8 mouse cellular contexts compared by ENCODE assay signal in genomic region chr16:50363443-50364188, GRCm38 (mm10).
A peak's percentile ranks its signal among the peaks of the same experiment; 100 is the strongest.
DNase-seq lines count a peak whose midpoint lies in the region; ATAC-seq lines count a peak whose summit lies in the region.

No protein-coding gene starts in this region.

- H3K4me3 ChIP-seq in erythroblast, embryonic 14.5 days (replicated peaks): peak overlapping the region; percentile 39
- peak overlapping the region; percentile 35 for H3K4me3 ChIP-seq in forebrain, embryonic 16.5 days (replicated peaks; ENCODE audit: low read length)
- H3K4me3 ChIP-seq in midbrain, embryonic 14.5 days (replicated peaks; ENCODE audit: low read depth, low read length): peak overlapping the region; percentile 36

- peaks cover 7% of the 10 kb centered on the region for H3K4me1 ChIP-seq in erythroblast, embryonic 14.5 days (ENCODE audit: control insufficient read depth)
- peaks cover 9% of the 10 kb centered on the region; the same call in 1 of the 2 replicates for H3K4me1 ChIP-seq in forebrain, embryonic 16.5 days (replicated peaks; ENCODE audit: control insufficient read depth, insufficient read depth, low read length)
- H3K4me1 ChIP-seq in midbrain, embryonic 14.5 days (ENCODE audit: control insufficient read depth, insufficient read depth, low read length): peaks cover 8% of the 10 kb centered on the region

- intact Hi-C loops in left cerebral cortex, postnatal 25 days (cut with DNase I): no loop called here

- 23% methylated on average over 17 of the region's 17 CpGs for WGBS in forebrain, embryonic 16.5 days
- WGBS in midbrain, embryonic 14.5 days: 56% methylated on average over 17 of the region's 17 CpGs

- peak overlapping the region; percentile 46 for H3K27ac ChIP-seq in forebrain, embryonic 16.5 days (ENCODE audit: low read length)
- peak overlapping the region; percentile 78 for H3K27ac ChIP-seq in midbrain, embryonic 14.5 days (replicated peaks; ENCODE audit: low read depth, low read length)

- peak; percentile 6 for DNase-seq in ZHBTc4 (ENCODE audit: low read depth, low spot score)
- peak; percentile 16 to 33 for DNase-seq in kidney, postnatal 36 days
- DNase-seq in midbrain, embryonic 14.5 days: peak; percentile 11
- no peak for DNase-seq in left cerebral cortex, postnatal 25 days (ENCODE audit: low spot score in 2 of 2)
- no peak for DNase-seq in spleen, adult 18-20 months

- H3K27me3 ChIP-seq in erythroblast, embryonic 14.5 days (ENCODE audit: control insufficient read depth): no peaks in the 10 kb centered on the region
- no peaks in the 10 kb centered on the region for H3K27me3 ChIP-seq in forebrain, embryonic 16.5 days (replicated peaks; ENCODE audit: control insufficient read depth, insufficient read depth, low read length)
- no peaks in the 10 kb centered on the region for H3K27me3 ChIP-seq in midbrain, embryonic 14.5 days (ENCODE audit: control insufficient read depth, insufficient read depth, low read length)

- H3K9ac ChIP-seq in forebrain, embryonic 16.5 days (replicated peaks; ENCODE audit: low read depth, low read length): peak overlapping the region; percentile 36
- H3K9ac ChIP-seq in midbrain, embryonic 14.5 days (replicated peaks; ENCODE audit: low read length): peak overlapping the region; percentile 42; the same call in 1 of the 2 replicates

- no peaks in the 10 kb centered on the region for H3K9me3 ChIP-seq in erythroblast, embryonic 14.5 days (ENCODE audit: control insufficient read depth, low read length)
- no peaks in the 10 kb centered on the region for H3K9me3 ChIP-seq in forebrain, embryonic 16.5 days (ENCODE audit: control insufficient read depth, low read length)
- no peaks in the 10 kb centered on the region for H3K9me3 ChIP-seq in midbrain, embryonic 14.5 days (ENCODE audit: control insufficient read depth, low read length)

- H3K36me3 ChIP-seq in erythroblast, embryonic 14.5 days (ENCODE audit: control insufficient read depth): no peaks in the 10 kb centered on the region
- no peaks in the 10 kb centered on the region for H3K36me3 ChIP-seq in forebrain, embryonic 16.5 days (ENCODE audit: control insufficient read depth, insufficient read depth)
- H3K36me3 ChIP-seq in midbrain, embryonic 14.5 days (ENCODE audit: control insufficient read depth, insufficient read depth, low read length): no peaks in the 10 kb centered on the region

- H3K4me2 ChIP-seq in forebrain, embryonic 16.5 days (ENCODE audit: low read length): peak overlapping the region; percentile 52
- peak overlapping the region; percentile 53 for H3K4me2 ChIP-seq in midbrain, embryonic 14.5 days (ENCODE audit: low read length)

- ATAC-seq in erythroblast, adult 5-6 weeks (replicated peaks; ENCODE audit: low FRiP score, poor library complexity, severe bottlenecking): no peak
- ATAC-seq in forebrain, embryonic 16.5 days: peak; percentile 62
- ATAC-seq in midbrain, embryonic 14.5 days (ENCODE audit: low FRiP score, low TSS enrichment): peak; percentile 50; the same call in 1 of the 2 replicates

Comparison
In these comparisons a context has a peak if more than half of its experiments do, and no peak if none do; other contexts are left out.
1. DNase-seq: peak in ZHBTc4 (single experiment), kidney, postnatal 36 days (2 of 2) and midbrain, embryonic 14.5 days (single experiment); none in left cerebral cortex, postnatal 25 days (0 of 2) and spleen, adult 18-20 months (0 of 2).
2. Peak in every context shown above with its lines, with median percentiles within 50 percentile points of each other: H3K4me3 ChIP-seq.